Mouse (Mus musculus) lung, postnatal 4 days (tissue): ENCODE results near the gene 1700123L14Rik.
"Not testable (repeated sequence)": the region's sequence is repeated elsewhere in the genome, so short reads cannot be mapped to it uniquely, and the experiment has no call there.

Source experiments
- DNase-seq, 2 experiments: peaks; one replicate each; pipeline ENCODE4 v3.0.0; 2021

The 1700123L14Rik gene

DNA sequence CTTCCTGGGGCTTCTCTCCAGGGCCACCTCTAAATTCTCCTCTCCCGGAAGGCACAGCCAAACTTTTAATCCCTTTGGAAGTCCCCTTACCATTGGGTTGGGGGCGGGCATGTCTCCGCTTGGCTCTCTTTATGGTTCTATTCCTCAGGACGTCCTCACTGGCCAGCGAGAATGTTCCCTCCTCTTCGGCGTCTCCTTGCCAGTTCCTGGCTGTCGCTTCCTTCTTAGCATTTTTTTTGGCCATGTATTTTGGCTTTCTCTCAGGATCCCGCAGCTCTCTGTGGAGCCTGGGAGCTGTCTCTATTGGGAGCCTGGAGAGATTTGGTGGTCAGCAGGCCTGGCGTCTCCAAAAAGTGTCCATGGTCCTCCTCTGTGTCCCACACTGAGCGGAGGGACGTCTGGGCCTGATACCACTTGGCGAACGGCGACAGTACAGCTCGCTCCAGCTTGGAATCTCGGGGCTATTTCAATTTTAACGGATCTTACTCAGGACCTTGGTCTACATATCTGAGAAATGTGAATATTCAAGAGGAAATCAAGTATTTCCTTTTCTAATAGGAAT, at the start of gene 1700123L14Rik:
Gene 1700123L14Rik (minus strand): TSS at position 426 of the 562 bp plus-strand sequence.
- peak; percentile 4 to 46 for DNase-seq

DNA sequence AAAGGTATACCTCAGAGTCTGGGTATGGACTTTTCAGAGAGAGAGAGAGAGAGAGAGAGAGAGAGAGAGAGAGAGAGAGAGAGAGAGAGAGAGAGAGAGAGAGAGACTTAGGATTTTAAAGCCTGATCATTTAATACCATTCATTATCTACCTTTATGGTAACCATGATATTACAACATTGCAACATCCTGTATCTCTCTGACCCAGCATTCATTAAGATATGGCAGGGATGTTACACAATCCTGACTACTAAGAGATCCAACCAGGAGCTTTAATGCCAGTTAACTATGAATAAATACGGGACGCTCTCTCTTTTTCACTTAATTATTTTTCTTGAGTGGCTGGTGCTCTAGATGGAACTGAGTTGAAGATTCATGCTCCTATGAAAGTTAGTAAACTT, 39.4 kb upstream of the 1700123L14Rik start:
- DNase-seq: no peak

- not testable (repeated sequence) for DNase-seq
These were observed 32.9 kb upstream of the 1700123L14Rik start for GRCm38 (mm10) chr6:96198991-96199390.

DNA sequence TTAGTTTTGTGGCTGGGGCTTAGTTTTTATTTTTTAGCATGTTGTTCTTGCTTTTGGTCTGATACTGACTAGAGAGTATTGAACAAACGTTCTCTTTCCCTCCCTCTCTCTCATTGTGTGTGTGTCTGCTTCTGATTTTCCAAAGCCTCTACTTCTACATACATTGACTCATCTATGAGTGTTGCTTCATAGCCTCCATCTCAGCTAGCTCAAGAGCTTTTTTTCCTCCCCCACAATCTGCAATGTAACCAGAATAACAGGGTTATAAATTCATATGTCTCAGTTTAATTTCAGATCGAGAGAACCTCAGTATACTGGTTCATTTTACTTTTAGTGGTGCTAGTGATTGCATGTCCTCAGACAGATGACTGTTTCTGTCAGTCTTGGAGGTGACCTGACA, 20.5 kb upstream of the 1700123L14Rik start:
- DNase-seq: no peak

- no peak for DNase-seq
These were observed 17.3 kb upstream of the 1700123L14Rik start for GRCm38 (mm10) chr6:96183392-96183791.

GRCm38 (mm10) chr6:96178530-96178929, 12.5 kb upstream of the 1700123L14Rik start:
- DNase-seq: no peak

DNA sequence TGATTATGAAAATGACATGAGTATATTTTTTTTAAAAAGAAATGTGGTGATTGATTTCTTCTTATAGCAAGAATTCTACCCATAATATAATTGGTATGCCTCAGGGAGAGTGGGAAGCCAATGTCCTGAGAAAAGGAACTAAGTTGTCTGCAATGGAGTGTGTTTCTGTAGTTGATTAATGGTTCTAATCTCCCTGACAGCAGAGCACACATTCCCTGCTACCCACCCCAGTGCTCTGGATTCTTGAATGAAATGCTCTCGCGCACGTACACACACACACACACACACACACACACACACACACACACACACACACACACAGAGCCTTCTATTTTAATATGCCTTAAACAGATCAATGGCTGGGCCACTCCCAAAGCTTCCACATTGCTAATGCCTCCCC, 7.6 kb upstream of the 1700123L14Rik start:
- DNase-seq: no peak

DNA sequence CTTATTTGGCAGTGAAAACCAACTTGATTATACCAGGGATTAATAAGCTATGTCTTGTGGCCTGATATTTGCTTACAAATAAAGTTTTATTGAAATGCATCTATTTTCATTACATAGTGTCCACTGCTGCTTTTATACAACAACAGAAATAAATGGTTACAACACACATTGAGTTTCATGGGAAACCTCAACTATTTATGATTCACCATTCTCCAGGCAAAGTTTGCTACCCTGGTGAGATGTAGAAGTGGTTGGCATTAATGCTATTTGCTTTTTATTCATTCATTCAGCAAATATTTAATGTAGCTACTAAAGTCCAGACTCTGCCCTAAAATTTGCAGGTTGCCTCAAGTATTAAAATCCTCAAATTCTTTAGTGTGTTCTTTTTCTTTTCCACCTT, 988 bp upstream of the 1700123L14Rik start:
- no peak for DNase-seq

GRCm38 (mm10) chr6:96165403-96165802, 640 bp downstream of the 1700123L14Rik start:
- peak; percentile 4 to 33 for DNase-seq

GRCm38 (mm10) chr6:96143326-96143725, 22.7 kb downstream of the 1700123L14Rik start:
- DNase-seq: no peak

- peak; percentile 63 to 78 for DNase-seq
These were observed 49.3 kb downstream of the 1700123L14Rik start for GRCm38 (mm10) chr6:96116534-96117272.

- no peak for DNase-seq
These were observed 49.9 kb downstream of the 1700123L14Rik start for GRCm38 (mm10) chr6:96116148-96116533.
